Mouse (Mus musculus) frontal cortex, postnatal 25 days (tissue): Measurements from ENCODE around the gene Pramel5.
"Not testable (repeated sequence)": the region's sequence is repeated elsewhere in the genome, so short reads cannot be mapped to it uniquely, and the experiment has no call there.

Experiments
- DNase-seq, 2 experiments: peaks; one replicate each; pipeline ENCODE4 v3.0.0; 2022; ENCODE audit warnings: low spot score in 2 of 2

Pramel5 gene

GRCm38 (mm10) chr4:144280388-144280787, at the start of gene Pramel5:
Gene Pramel5, minus strand, starts transcription at chr4:144280488.
- not testable (repeated sequence) for DNase-seq

GRCm38 (mm10) chr4:144329949-144330348, 49.7 kb upstream of the Pramel5 start, which contains the start of gene Gm13128:
Gene Gm13128, plus strand, starts transcription at chr4:144330249.
- DNase-seq = not testable (repeated sequence)

- DNase-seq = not testable (repeated sequence)
Observed at GRCm38 (mm10) chr4:144312666-144313460, 32.6 kb upstream of the Pramel5 start.

GRCm38 (mm10) chr4:144299414-144299813, 19.1 kb upstream of the Pramel5 start:
- not testable (repeated sequence) for DNase-seq

- not testable (repeated sequence) for DNase-seq
Observed at GRCm38 (mm10) chr4:144254768-144255167, 25.5 kb downstream of the Pramel5 start.
